Mouse (Mus musculus): ENCODE measurements around the gene Onecut1.

- TF ChIP-seq EP300 (IDR thresholded peaks at IDR 0.05; ENCODE audit: low read length) = no peak
- TF ChIP-seq POLR2A (IDR thresholded peaks at IDR 0.05; ENCODE audit: low read depth, low read length) = no peak
- no peak for TF ChIP-seq MAFK (IDR thresholded peaks at IDR 0.05; ENCODE audit: insufficient replicate concordance, low read length)
- no peak for TF ChIP-seq CTCF (conservative IDR thresholded peaks at IDR 0.05 in 1 of 2, IDR thresholded peaks at IDR 0.05 in 1 of 2; ENCODE audit: low read depth in 2 of 2, low read length in 2 of 2)
- no peak for TF ChIP-seq USF2 (conservative IDR thresholded peaks at IDR 0.05; ENCODE audit: low read depth, low read length)
- no peak for TF ChIP-seq GABPA (IDR thresholded peaks at IDR 0.05; ENCODE audit: insufficient replicate concordance, low read depth, low read length)
- no peak for TF ChIP-seq HCFC1 (IDR thresholded peaks at IDR 0.05; ENCODE audit: low read depth, low read length)
- no peak for TF ChIP-seq E2F4 (IDR thresholded peaks at IDR 0.05; ENCODE audit: insufficient replicate concordance, low read depth, low read length)
- no peak for TF ChIP-seq ZMIZ1 (IDR thresholded peaks at IDR 0.05; ENCODE audit: low read depth, low read length)
- no peak for TF ChIP-seq POLR2AphosphoS2 (IDR thresholded peaks at IDR 0.05; ENCODE audit: low read depth, low read length)
- TF ChIP-seq TBP (conservative IDR thresholded peaks at IDR 0.05; ENCODE audit: low read depth, low read length) = no peak
Observed at GRCm38 (mm10) chr9:74849195-74849978, 12.3 kb upstream of the Onecut1 start.
